Mouse (Mus musculus): ENCODE results near the gene Rhox3a.
"Not testable (repeated sequence)": the region's sequence is repeated elsewhere in the genome, so short reads cannot be mapped to it uniquely, and the experiment has no call there.

GRCm38 (mm10) chrX:37244676-37245075, 5.0 kb upstream of the Rhox3a start, which contains the start of gene Rhox2a:
- TF ChIP-seq MYOD1 (IDR thresholded peaks at IDR 0.05; ENCODE audit: control insufficient read depth in 1 of 3, insufficient read length in 2 of 3, low read depth in 2 of 3); POLR2A (IDR thresholded peaks at IDR 0.05; ENCODE audit: insufficient read length, low read depth); MAX (IDR thresholded peaks at IDR 0.05; ENCODE audit: low read depth); REST (IDR thresholded peaks at IDR 0.05; ENCODE audit: insufficient read depth, insufficient read length); TCF12 (IDR thresholded peaks at IDR 0.05; ENCODE audit: insufficient read depth, poor library complexity, severe bottlenecking); MYOG (IDR thresholded peaks at IDR 0.05; ENCODE audit: control insufficient read depth in 1 of 3, insufficient read depth in 1 of 3, insufficient read length in 2 of 3, low read depth in 2 of 3); CEBPB (IDR thresholded peaks at IDR 0.05; ENCODE audit: insufficient read depth, poor library complexity, severe bottlenecking); E2F4 (IDR thresholded peaks at IDR 0.05; ENCODE audit: insufficient read depth); USF1 (IDR thresholded peaks at IDR 0.05; ENCODE audit: low read depth): not testable (repeated sequence)

All from myocyte (in vitro differentiated cells).